Mouse (Mus musculus) adrenal gland, postnatal 14 days (tissue): Measurements from ENCODE around the gene Vamp1. TPM values are rescaled to one million over a fixed set of nuclear protein-coding genes. Genes with fewer than 3 reads are reported as not detected.

ENCODE experiments used
- DNase-seq: peaks from one replicate; pipeline ENCODE4 v3.0.0; 2021; ENCODE audit warnings: mixed read lengths
- microRNA-seq, 2 experiments: library from miRNA; unstranded; fragments of <30 nt; microRNA quantifications; one replicate each; pipeline ENCODE4 v1.2.0; 2021
- total RNA-seq: library from RNA; stranded (reverse); gene quantifications from 2 replicates; pipeline ENCODE4 v1.2.3, GENCODE M21; 2021

Vamp1 gene
- total RNA-seq, 1 experiment from 2014 or later = 31.8 TPM

DNA sequence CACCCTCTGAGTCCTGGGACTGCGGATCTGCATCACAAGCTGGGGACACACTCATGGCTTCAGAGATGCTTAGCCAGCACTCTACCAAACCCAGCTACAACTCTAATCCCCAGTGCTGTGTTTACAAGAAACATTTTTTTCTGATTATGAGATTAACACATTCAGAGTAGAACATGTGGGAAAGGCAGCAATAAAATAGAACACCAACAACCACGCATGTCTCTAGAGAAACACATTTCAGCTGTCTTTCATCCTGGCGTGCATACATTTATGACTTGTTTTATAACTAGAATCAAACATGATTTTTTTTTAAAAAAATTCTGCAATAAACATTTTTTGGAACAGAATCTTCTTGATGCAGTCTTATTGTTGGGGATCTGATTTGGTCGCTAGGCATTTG, 71.6 kb downstream of the Vamp1 start:
- no peak for DNase-seq

- DNase-seq = no peak
Measured at GRCm38 (mm10) chr6:125288730-125289129, 73.4 kb downstream of the Vamp1 start.

- no peak for DNase-seq
Measured at GRCm38 (mm10) chr6:125291329-125291728, 76.0 kb downstream of the Vamp1 start.

- no peak for DNase-seq
Measured at GRCm38 (mm10) chr6:125292256-125292655, 76.9 kb downstream of the Vamp1 start.

GRCm38 (mm10) chr6:125294049-125294448, 78.7 kb downstream of the Vamp1 start:
- DNase-seq = no peak

Small RNAs within 50 kb of the gene (microRNA-seq; reads per million reads assigned to microRNA genes)
- 0.43 to 0.76 reads per million in 2 experiments for gene Mir3098
- gene Mir8113 = 0 to 0.43 reads per million in 2 experiments

Other genes with a start within 250 kb of the Vamp1 start
- gene Pianp, start 218.9 kb upstream of the Vamp1 start, total RNA-seq = 4.8 and 5.4 TPM in 2 replicates
- gene Zfp384, start 206.4 kb upstream of the Vamp1 start, total RNA-seq = 47.2 and 50.4 TPM in 2 replicates
- 64.9 and 71.8 TPM in 2 replicates for gene Ing4, start 175.8 kb upstream of the Vamp1 start, total RNA-seq
- gene Acrbp, start 165.9 kb upstream of the Vamp1 start, total RNA-seq = 7.5 and 8.2 TPM in 2 replicates
- gene Lpar5, start 147.6 kb upstream of the Vamp1 start, total RNA-seq = 0.44 and 2.1 TPM in 2 replicates
- gene Chd4, start 119.6 kb upstream of the Vamp1 start, total RNA-seq = 189 and 192 TPM in 2 replicates
- 47.0 and 53.7 TPM in 2 replicates for gene Nop2, start 83.6 kb upstream of the Vamp1 start, total RNA-seq
- gene Iffo1, start 70.3 kb upstream of the Vamp1 start, total RNA-seq = 18.6 and 25.0 TPM in 2 replicates
- gene Gapdh, start 49.1 kb upstream of the Vamp1 start, total RNA-seq = 1,705 and 1,924 TPM in 2 replicates
- gene Ncapd2, start 23.9 kb upstream of the Vamp1 start, total RNA-seq = 43.2 and 45.2 TPM in 2 replicates
- gene Mrpl51, start 23.8 kb upstream of the Vamp1 start, total RNA-seq = 222 and 232 TPM in 2 replicates
- 12.6 and 14.0 TPM in 2 replicates for gene Tapbpl, start 16.3 kb downstream of the Vamp1 start, total RNA-seq
- 0.93 and 6.9 TPM in 2 replicates for gene Cd27, start 21.5 kb downstream of the Vamp1 start, total RNA-seq
- gene Tuba3a, start 70.5 kb downstream of the Vamp1 start, total RNA-seq = not detected in 2 replicates
- 68.7 and 70.0 TPM in 2 replicates for gene Ltbr, start 98.3 kb downstream of the Vamp1 start, total RNA-seq
- 1.0 and 1.9 TPM in 2 replicates for gene Scnn1a, start 105.1 kb downstream of the Vamp1 start, total RNA-seq
- 210 and 220 TPM in 2 replicates for gene Tnfrsf1a, start 133.8 kb downstream of the Vamp1 start, total RNA-seq
- 0.38 and 0.52 TPM in 2 replicates for gene Plekhg6, start 165.2 kb downstream of the Vamp1 start, total RNA-seq